Mouse (Mus musculus): ENCODE results near the gene Gm13128.
"Not testable (repeated sequence)": the region's sequence is repeated elsewhere in the genome, so short reads cannot be mapped to it uniquely, and the experiment has no call there.

Gene Gm13128

GRCm38 (mm10) chr4:144329949-144330348, at the start of gene Gm13128:
Gm13128 (plus strand) TSS chr4:144330249.
- POLR2A ChIA-PET, CTCF ChIA-PET: not testable (repeated sequence)

GRCm38 (mm10) chr4:144280388-144280787, 49.7 kb upstream of the Gm13128 start, which contains the start of gene Pramel5:
Pramel5 (minus strand) TSS chr4:144280488.
- POLR2A ChIA-PET, CTCF ChIA-PET: not testable (repeated sequence)

GRCm38 (mm10) chr4:144299414-144299813, 30.6 kb upstream of the Gm13128 start:
- CTCF ChIA-PET, POLR2A ChIA-PET: not testable (repeated sequence)

GRCm38 (mm10) chr4:144312666-144313460, 17.2 kb upstream of the Gm13128 start:
- POLR2A ChIA-PET = interaction anchor here in 3 of 4 experiments (0.7 to 1.7 kb wide), 5 partner anchors 91 to 900 kb away, joined by 3 to 7 read pairs (median 3); no protein-coding TSS in a partner anchor
- CTCF ChIA-PET = not testable (repeated sequence)

GRCm38 (mm10) chr4:144335856-144336255, 5.8 kb downstream of the Gm13128 start:
- CTCF ChIA-PET = not testable (repeated sequence)
- POLR2A ChIA-PET = interaction anchor here in 1 of 4 experiments (0.7 kb wide), 1 partner anchor 8 kb away, joined by 3 read pairs; no protein-coding TSS in a partner anchor

- CTCF ChIA-PET, POLR2A ChIA-PET: not testable (repeated sequence)
Measured at GRCm38 (mm10) chr4:144357642-144358041, 27.6 kb downstream of the Gm13128 start, which contains the start of gene Gm13119. Gm13119 (plus strand) TSS chr4:144357942.

- ChIA-PET POLR2A (interaction anchor here in 1 of 4 experiments (2.1 kb wide), 1 partner anchor 27 kb away, joined by 4 read pairs; no protein-coding TSS in a partner anchor), CTCF (no interaction called here)
Measured at GRCm38 (mm10) chr4:144377911-144378310, 47.9 kb downstream of the Gm13128 start, which contains the start of gene Pramef20. Pramef20 (minus strand) TSS chr4:144377933.

Data from embryonic stem cell, embryonic (primary cell).